Mouse (Mus musculus) hematopoietic stem cell, adult 5-6 weeks (primary cell): Measurements from ENCODE around the gene Ddx47. TPM values are rescaled to one million over a fixed set of nuclear protein-coding genes. Genes with fewer than 3 reads are reported as not detected.

Experiments
- ATAC-seq, 2 experiments: fragments of 125-278 bp in 1 of 2; replicated peaks in 1 of 2; 2 replicates each; pipeline ENCODE4 v1.8.0; 2016 to 2017; ENCODE audit warnings: inconsistent platforms in 2 of 2, mild to moderate bottlenecking in 2 of 2, moderate number of reproducible peaks in 2 of 2, low read depth in 1 of 2, moderate TSS enrichment in 1 of 2; ENCODE audit not compliant: low FRiP score in 2 of 2, poor library complexity in 2 of 2, severe bottlenecking in 2 of 2, insufficient read depth in 1 of 2, low TSS enrichment in 1 of 2
- total RNA-seq: library from RNA; stranded (forward); fragments of 172-1452, 232-1000 nt; gene quantifications from 2 replicates; pipeline ENCODE4 v1.2.3, GENCODE M21; 2017

Ddx47 gene
- total RNA-seq, 1 experiment from 2014 or later: 132 TPM

DNA sequence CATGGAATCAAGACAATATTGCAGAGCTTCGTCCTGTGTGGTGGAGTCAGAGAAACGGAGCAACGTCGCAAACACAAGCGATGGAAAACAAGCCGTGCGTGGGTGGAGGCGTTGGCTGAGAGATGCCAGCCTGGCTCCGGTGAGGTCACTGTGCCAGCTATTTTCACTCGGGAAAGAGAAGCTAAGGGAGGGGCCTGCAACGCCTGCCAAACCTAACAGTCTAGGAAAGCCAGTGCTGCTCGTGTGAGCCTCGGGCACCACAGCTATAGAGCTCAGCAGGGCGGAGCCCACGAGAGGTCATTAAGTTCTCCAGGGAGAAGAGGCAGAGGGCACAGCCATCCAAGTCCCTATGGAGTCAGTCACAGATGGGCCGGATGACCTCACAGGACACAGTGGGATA lies 37.5 kb downstream of the Ddx47 start:
- no peak for ATAC-seq

GRCm38 (mm10) chr6:135053789-135054188 lies 42.4 kb downstream of the Ddx47 start:
- no peak for ATAC-seq

DNA sequence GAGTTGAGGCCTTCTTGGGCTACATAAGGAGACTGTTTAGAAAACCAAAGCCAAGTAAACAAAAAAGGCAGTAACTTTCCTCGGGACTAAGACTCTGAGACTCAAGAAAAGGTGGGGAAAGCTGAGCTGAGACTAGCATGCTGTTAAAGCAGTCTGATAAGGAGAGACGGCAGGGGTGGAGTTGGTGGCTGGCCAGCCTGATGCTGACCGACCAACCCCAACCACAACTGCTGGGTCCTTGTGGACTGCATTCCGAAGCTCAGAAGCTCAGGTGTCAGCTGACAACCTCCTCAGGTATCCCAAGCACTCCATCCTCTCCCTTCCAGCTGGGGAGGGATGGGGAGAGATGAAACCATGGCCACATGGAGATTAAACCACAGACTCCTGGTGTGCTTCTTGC lies 44.5 kb downstream of the Ddx47 start:
- no peak for ATAC-seq

DNA sequence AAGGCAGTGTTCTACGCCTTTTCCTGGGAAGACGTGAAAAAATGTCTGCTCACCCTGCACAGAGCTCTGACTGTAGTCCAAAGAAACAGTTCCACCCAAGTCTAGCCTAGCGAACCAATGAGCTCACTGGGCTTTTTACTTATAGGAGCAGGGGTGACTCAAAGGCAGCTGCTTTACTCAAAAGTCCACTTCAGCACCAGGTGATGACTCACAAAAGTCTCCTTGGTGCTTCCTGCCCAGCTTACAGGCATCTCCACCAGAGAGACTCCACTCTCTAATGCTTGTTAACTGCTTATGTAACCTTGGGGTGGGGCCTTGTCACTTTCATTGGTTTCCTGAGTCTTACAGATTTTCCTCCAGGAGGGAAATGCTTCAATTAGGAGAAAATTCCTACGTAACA lies 49.3 kb downstream of the Ddx47 start:
- ATAC-seq: no peak

DNA sequence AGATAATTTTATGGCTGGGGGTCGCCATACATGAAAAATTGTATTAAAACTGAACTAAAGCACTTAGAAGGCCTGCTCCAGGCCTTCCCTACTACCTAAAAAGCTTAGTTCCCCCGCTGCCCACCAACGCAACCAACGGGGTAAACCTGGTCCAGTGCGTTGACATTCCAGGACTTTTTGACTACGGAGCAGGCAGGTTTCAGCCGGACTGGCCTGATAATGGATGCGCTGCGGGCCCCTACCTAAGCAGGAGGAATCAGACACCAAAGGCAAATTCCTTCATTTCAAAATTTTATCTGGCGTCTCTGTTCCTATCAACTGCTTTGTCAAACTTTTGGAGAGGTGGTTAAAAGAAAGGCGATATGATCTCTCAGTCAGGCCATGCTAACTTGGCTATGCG lies 53.2 kb downstream of the Ddx47 start:
- no peak for ATAC-seq

- peak; percentile 84 to 92 for ATAC-seq
Observed at GRCm38 (mm10) chr6:135065236-135065957, 54.0 kb downstream of the Ddx47 start, which contains the start of gene Gprc5a. Gene Gprc5a, plus strand, starts transcription at chr6:135065651.

DNA sequence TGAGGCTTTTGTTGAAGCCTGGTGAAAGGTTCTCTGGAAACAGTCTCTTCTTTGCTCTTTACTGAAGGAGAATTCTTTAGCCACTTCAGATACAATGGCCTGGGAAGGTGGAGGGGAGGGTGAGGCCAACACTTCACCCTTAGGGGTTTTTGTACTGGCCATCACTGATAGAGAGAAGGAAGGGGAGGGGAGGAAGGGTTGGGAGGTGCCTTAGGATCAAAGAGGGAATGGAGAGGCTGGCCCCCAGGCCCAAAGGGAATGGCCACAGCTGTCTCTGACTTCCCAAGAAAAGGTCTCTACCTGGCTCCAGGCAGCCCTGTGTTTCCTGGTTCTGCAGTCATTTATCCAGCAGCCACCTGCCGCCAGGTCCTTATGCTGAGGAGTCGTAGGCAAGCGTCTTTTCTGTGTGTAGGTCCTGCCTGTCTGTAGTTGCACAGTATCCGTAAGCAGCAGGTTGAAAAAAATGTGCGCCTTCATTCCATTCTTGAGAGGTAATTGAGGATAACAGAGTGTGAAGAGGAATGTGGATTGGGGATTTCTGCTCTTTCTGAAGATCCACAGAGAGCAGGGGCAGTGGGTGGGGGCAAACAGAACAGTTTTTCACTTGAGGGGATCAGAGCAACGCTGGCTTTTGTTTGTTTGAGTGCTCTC lies 55.5 kb downstream of the Ddx47 start:
- no peak for ATAC-seq

DNA sequence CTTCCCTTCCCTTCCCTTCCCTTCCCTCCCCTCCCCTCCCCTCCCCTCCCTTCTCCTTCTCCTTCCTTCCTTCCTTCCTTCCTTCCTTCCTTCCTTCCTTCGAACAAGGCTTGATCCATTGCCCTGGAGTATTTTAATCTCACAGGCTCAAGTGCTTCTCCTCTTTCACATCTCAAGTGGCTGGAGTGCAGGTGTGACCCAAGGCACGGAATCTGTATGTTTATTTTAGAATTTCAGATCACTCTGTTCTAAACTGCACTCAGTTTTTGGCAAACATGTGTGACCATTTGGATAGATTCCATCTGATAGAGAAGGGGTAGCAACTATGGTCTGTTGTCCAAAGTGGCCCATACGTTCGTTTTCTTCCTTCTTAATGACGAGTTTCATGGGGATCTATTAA lies 56.8 kb downstream of the Ddx47 start:
- ATAC-seq: no peak

GRCm38 (mm10) chr6:135069856-135070255 lies 58.4 kb downstream of the Ddx47 start:
- ATAC-seq: no peak

- no peak for ATAC-seq
Observed at GRCm38 (mm10) chr6:135070347-135070746, 58.9 kb downstream of the Ddx47 start.

Other genes starting within 250 kb of the Ddx47 start
- gene Dusp16, start 219.0 kb upstream of the Ddx47 start, total RNA-seq: 7.8 and 18.8 TPM in 2 replicates
- gene Crebl2, start 181.5 kb upstream of the Ddx47 start, total RNA-seq: 12.0 and 15.4 TPM in 2 replicates
- 4.6 and 9.9 TPM in 2 replicates for gene Gpr19, start 113.0 kb upstream of the Ddx47 start, total RNA-seq
- 74.5 and 98.0 TPM in 2 replicates for gene Cdkn1b, start 91.2 kb upstream of the Ddx47 start, total RNA-seq
- gene Apold1, start 29.9 kb upstream of the Ddx47 start, total RNA-seq: 0.94 and 2.0 TPM in 2 replicates
- 0.84 TPM in 1 of 2 replicates, not detected in the other for gene Gprc5a, start 54.0 kb downstream of the Ddx47 start, total RNA-seq
- gene Gprc5d, start 106.7 kb downstream of the Ddx47 start, total RNA-seq: not detected in 2 replicates
- 14.1 and 15.5 TPM in 2 replicates for gene Fam234b, start 186.4 kb downstream of the Ddx47 start, total RNA-seq
- 19.4 and 54.6 TPM in 2 replicates for gene Hebp1, start 186.4 kb downstream of the Ddx47 start, total RNA-seq
- gene Gsg1, start 242.7 kb downstream of the Ddx47 start, total RNA-seq: 1.6 TPM in 1 of 2 replicates, not detected in the other